In genomic region chr3:39211670-39212069, GRCm38 (mm10) we compare ENCODE assay signal across 12 mouse cellular contexts.
"Had no signal": no experiment of that assay in that cellular context is flagged by ENCODE, and none has a peak within 500 bp of the region (broad histone marks: within the 10 kb centered on the region; RNA-seq: fewer than 3 reads in every experiment).

No protein-coding gene starts in this region.

- H3K9ac ChIP-seq: limb, embryonic 12.5 days; liver, embryonic 13.5 days; liver, postnatal 0 days; midbrain, embryonic 15.5 days; neural tube, embryonic 12.5 days had no signal

- ATAC-seq: liver, postnatal 0 days; midbrain, embryonic 15.5 days had no signal

- H3K4me1 ChIP-seq: liver, embryonic 13.5 days; megakaryocyte, embryonic 14.5 days had no signal

- DNase-seq: kidney, adult 11 months; kidney, postnatal 14 days; liver; liver, embryonic 13.5 days; liver, postnatal 0 days; thymus, postnatal 4 days had no signal

- H3K36me3 ChIP-seq: limb, embryonic 12.5 days; liver, embryonic 13.5 days; midbrain, embryonic 15.5 days; neural tube, embryonic 12.5 days had no signal

- H3K27ac ChIP-seq: limb, embryonic 12.5 days; liver, embryonic 13.5 days; macrophage; midbrain, embryonic 15.5 days; neural tube, embryonic 12.5 days had no signal

- H3K27me3 ChIP-seq: limb, embryonic 12.5 days; liver, embryonic 13.5 days; megakaryocyte, embryonic 14.5 days; midbrain, embryonic 15.5 days; neural tube, embryonic 12.5 days had no signal

- H3K4me2 ChIP-seq: limb, embryonic 12.5 days; liver, embryonic 13.5 days; midbrain, embryonic 11.5 days; midbrain, embryonic 15.5 days; neural tube, embryonic 12.5 days had no signal

- H3K9me3 ChIP-seq: limb, embryonic 12.5 days; liver, embryonic 13.5 days; midbrain, embryonic 15.5 days; neural tube, embryonic 12.5 days had no signal

- H3K4me3 ChIP-seq: limb, embryonic 12.5 days; liver, embryonic 13.5 days; megakaryocyte, embryonic 14.5 days; midbrain, embryonic 15.5 days; neural tube, embryonic 12.5 days had no signal
